Mouse (Mus musculus): ENCODE measurements around the gene Colgalt2.
"Not testable (repeated sequence)": the region's sequence is repeated elsewhere in the genome, so short reads cannot be mapped to it uniquely, and the experiment has no call there.

Gene Colgalt2

DNA sequence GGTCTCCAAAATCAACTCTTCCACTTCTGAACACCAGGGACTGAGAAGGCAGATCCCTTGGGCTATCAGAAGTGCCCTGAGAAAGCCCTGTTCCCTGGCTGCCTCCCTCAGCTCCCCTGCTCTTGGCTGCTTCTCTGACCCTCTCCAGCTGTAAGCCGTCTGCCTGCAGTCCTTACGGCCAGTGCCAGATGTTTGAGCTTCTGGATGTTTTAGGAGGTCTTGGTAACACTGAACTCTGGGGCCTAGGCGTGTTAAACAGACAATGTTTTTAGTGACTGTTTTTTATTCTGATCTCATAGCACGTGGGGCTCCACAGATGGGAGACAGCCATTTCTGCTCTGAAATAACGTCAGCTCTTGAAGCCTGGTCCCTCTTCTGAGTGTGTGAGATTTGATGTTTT, 18.0 kb downstream of the Colgalt2 start:
- no peak for DNase-seq (ENCODE audit: low spot score)

DNA sequence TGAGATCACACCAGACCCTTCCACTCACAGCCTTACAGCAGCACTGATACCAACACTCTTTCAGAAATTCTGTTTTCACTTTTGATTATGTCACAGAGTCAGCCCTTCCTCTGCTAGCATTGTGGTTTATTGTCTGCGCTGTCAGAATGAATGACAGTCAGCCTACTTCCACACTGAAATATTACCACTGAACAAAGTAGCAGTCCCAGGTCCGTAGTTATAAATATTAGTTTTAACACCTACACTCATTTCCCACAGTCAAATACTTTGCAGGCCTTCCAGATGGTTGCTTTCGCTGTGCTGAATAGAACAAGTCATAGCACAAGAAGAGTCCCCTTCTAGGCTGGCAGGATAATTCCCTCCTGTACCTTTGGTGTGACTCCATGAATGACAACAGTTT, 22.7 kb downstream of the Colgalt2 start:
- DNase-seq (ENCODE audit: low spot score) = no peak

DNA sequence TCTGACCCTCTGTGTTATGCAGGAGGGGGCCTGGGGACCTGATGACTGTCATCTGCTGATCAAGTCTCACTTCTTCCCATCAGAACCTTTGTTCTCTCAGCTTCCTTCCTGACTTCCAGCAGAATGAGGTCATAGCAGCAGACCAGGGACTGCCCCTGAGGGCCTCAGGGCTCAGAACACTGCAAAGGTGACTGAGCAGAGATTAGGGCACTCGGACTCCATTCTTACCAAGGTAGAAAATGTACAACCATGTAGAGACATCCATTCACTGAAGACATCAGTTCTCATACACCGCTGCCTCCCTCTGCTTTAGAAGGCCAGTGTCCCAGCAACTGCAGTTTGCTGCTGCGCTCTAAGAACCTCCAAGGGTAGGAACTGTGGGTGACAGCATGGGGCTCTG, 23.4 kb downstream of the Colgalt2 start:
- no peak for DNase-seq (ENCODE audit: low spot score)

DNA sequence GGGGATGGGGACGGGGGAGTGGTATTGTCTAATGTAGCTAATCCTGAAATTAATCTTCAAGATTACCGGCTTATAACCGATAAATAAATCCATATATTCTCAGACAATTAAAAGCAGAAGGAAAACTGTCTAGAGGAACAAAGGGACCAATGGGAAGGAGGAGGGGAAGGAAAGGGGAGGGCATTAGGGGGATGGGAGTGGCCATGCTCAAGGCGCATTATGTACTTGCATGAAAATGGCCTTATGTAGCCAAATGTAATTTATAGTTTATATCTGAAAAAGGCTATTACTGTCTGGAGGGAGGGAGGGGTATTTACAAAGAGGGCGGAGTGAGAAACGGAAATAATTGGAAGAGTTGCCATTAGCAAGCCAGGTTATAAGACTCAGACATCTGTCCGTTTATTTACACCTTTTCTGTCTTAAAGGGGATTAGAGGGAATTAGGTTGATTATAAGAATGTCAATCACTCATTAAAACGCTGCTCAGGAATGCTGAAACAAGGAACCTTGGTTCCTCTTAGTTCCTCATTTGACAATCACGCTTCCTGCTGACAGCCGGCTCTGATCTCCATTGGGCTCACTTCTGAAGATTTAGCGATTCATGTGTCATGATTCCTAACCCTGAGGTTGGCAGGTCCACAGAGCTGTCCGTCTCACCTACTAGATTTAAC, 28.4 kb downstream of the Colgalt2 start:
- DNase-seq (ENCODE audit: low spot score) = no peak

DNA sequence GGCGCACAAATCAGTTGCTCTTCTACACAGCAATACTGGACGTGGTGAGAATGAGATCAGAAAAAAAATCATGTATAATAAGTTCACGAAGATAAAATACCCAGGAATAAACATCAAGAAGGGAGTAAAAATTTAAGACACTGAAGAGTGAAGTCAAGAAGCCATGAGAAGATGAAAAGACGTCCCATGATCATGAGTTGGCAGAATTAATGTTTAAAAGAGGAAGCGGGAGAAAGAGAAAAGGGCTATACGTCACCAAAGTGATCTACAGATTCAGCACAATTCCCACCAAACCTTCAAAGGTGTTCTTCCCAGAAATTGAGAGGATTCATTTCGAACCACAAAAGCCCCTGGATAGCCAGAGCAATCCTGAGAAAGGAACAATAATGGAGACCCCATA, 30.2 kb downstream of the Colgalt2 start:
- DNase-seq (ENCODE audit: low spot score) = no peak

DNA sequence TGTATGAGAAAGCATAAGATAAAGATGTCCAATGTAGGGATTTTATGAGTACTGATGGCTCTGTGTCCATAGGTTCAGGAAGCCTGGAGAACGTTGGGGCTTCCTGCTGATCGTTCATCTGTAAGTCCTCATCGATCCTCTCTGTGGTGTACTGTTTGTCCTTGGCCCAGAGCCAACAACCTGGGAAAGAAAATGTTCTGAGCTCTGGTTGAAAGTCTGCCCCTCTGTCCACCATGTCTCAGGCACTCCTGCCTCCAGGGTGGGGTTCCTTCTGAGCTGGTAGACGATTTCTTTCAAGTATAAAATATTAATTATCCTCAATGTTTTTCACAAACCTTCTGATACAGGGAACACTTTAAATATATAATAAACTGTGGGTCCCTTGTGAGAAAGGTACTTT, 34.5 kb downstream of the Colgalt2 start:
- DNase-seq (ENCODE audit: low spot score) = no peak

DNA sequence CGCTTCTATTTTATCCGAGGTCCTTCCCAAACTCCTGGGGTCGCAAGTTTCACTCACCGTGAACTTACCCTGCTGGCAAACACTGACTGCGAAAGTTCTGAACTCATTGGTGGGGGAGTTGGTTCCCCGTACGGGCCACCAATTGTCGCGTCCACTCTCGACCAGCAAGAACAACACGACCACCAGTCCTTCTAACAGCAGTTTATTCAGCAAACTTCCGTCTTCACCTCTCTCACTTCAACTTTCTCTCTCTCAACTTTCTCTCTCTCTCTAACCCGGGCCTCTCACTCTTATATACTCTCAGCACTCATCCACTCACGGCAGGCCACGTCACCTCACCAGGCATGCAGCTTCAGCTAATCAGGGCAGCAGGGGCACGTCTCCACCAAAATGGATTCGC, 37.9 kb downstream of the Colgalt2 start:
- not testable (repeated sequence) for DNase-seq (ENCODE audit: low spot score)

DNA sequence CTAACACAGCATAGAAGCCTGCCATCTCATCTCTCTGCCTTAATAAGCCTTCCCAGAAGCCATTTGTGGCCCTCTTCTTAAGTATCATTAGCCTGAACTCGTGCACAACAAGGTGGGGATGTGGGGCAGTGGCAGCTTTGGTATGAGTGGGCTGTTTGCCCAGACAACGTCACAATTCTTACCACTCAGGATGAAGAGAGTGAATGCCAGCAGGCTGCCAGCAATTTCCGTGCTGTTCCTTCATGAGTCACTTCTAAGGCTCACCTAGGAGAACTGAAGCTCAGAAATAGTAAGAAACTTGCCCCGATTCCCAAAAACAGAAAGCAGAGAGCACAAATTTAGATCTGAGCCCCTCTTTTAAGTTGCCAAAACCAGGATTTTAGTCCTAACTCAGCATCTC, 39.8 kb downstream of the Colgalt2 start:
- no peak for DNase-seq (ENCODE audit: low spot score)

DNA sequence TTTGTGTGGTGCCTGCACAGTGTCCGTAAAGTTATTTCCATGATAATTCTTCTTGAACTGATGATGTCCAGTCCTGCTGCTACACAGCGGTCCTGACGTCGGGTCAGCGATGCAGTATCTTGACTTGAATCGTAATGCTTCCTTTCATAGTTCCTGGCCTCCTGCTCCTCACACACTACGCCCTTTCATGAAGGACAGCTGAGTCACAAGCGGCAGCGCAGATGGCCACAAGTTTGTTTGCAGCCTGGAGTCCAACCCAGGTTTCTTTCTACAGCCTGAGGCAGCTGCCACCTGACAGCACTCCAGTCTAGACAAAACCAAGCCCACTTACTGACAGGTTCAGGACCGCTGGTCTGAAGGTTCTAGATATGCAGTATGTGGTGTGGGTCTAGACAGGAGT, 40.2 kb downstream of the Colgalt2 start:
- no peak for DNase-seq (ENCODE audit: low spot score)

DNA sequence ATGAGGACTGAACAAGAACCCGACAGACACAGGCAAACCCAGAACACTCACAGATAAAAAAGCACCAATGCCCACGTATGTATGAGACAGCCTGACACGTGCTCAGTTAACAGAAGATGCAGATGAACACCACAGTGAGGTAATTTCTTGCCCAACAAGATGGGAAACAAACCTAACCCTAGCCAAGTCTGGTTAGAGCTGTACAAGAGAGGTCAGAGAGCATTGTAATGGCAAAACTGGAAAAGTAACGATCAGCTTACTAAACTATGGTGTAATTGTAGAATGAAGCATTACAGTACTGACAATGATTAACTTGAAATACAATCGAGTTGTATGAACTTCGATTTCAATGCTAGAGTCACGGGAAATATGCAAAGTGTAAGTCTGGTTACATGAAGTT, 45.0 kb downstream of the Colgalt2 start:
- no peak for DNase-seq (ENCODE audit: low spot score)

DNA sequence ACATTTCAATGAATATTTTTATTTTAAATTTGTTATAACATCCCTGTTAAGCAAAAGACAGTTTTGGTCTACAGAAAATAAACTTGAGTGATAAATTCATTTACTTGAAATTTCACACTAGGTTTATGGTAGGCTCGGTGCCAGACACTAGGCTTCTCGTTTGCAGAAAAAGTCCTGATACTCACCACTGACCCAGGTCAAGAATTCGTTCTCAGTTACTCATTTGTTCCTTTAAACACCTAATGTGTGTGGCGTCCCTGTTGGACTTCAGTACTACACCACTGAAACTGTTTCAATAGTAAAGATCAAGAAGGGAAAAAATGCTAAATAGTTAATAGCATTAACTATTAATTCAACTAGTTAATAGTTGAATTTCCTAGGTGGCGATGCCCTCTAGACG, 46.3 kb downstream of the Colgalt2 start:
- no peak for DNase-seq (ENCODE audit: low spot score)

DNA sequence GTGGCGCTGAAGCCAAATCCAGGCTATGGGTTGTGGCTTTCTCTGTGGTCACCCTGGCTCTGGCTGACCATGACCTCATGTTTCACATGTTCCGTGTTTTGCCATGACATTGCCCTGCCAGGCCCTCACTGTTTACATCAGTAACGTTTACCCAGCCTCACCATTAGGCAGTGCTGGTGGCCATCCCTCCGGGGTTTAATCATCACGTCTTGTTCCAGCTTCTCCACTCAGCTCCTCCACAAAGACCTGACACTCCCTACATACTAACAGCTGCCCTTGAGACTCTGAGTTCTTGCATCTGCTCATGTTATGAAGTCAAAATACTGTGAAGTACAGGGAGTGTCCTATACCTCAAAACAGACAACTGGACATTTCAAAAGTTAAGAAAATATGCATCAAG, 54.9 kb downstream of the Colgalt2 start:
- no peak for DNase-seq (ENCODE audit: low spot score)

DNA sequence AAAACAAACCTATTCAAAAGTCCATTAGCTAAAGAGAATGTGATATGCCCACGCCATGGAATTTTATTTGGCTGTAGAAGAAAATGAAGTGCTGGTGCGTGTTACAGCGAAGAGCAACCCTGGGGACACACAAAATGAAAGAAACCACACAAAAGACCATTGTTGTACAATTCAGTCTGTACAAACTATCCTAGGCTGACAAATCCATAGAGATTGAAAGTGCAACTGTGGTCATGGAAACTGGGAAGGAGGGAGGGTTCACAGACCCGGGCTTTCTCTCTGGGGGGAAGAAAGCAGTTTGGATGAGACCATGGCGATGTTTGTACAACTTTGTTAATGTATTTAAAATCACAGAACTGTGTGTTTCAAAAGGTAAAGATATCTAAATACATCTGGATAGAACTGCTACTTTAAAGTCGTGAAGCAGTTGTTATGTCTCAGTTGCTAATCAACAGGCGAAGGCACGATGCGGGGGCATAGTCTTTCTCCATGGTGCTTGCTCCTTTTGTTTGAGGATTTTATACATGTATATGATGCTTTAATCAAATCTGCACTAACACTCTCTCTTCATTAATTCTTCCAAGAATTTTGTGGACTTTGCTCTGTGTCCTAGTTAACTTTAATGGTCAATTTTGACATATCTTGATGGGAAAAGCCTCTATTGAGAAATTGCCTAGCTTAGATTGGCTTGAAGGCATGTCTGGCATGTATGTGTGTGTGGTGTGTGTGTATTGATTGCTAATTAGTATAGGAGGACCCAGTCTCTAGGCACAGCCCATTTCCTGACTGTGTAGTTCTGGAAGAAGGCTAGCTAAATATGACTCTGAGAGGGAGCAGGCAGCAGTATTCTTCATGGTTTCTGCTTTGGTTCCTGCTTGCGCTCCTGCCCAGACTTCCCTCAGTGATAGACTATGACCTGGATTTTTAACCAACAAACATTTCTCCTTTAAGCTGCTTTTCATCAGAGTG, 55.9 kb downstream of the Colgalt2 start:
- no peak for DNase-seq (ENCODE audit: low spot score)

DNA sequence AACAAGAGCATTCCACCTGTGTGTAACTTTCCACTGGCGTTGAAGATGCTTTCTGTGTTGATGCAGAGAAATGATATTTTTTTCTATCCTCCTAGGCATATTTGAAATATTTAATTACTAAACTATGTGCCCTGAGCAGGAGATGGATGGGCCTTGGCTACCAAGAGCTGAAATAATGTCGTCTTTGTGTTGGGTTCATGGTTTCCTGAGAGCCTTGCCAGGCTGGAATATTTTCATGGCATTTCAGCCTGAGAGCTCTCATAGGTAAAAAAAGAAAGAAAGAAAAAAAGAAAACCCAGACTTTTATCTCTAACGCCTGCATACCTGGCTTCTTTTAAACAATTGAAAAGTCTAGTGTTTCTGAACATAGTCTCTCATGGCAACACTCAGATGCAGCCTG, 56.6 kb downstream of the Colgalt2 start:
- no peak for DNase-seq (ENCODE audit: low spot score)

DNA sequence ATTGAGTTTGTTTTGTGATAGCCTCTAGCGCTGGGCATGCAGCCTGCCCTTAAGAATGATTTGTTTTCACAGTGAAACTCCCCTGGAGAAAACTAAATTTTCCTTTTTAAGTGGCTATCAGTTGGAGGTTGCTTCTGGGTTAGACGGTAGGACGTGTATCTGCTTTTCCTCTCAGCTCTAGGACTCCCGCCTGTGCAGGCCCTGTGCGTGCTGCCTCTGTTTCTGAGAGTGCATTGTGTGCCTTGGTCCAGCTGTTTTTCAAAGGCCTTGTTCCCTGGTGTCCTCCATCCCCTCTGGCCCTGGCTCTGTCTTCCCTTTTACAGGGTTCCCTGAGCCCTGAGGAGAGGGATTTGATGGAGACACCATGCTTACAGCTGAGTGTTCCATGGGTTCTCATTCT, 58.0 kb downstream of the Colgalt2 start:
- DNase-seq (ENCODE audit: low spot score) = no peak

DNA sequence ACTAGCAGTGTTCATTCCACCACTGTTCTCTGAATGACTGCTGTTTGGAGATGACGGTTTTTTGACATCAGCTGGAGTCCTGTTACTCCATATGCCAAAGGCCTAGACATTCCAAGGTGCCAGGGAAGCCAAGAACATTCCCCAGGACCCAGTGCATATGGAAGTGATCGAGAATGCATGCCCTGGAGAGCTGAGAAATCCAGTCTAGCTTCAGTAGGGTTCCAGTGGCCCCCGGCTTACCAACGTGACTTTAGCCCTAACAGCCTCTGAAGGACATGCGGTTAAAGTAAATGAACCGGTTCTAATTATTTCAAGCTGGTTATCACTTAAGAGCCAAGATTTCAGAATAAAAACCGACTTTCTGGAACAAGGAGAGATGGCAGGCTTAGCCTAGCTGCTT, 59.4 kb downstream of the Colgalt2 start:
- DNase-seq (ENCODE audit: low spot score) = no peak

DNA sequence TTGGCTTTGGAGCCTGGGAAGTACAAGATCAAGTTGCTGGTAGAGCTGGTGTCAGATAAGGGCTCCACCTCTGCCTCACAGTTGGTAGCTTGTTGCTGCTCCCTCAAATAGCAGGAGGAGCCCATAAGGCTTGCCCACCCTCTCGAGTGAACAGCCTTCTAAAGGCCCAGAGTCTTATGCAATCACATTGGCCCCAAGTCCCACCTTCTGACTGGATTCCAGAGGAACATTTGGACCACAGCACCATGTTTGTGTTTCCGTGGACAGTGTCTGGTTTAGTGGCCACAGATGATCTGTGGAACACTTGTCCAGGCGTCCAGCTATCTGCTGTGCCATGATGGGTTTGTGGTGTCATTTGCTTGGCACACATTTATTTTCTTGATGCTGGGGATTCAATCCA, 61.3 kb downstream of the Colgalt2 start:
- no peak for DNase-seq (ENCODE audit: low spot score)

DNA sequence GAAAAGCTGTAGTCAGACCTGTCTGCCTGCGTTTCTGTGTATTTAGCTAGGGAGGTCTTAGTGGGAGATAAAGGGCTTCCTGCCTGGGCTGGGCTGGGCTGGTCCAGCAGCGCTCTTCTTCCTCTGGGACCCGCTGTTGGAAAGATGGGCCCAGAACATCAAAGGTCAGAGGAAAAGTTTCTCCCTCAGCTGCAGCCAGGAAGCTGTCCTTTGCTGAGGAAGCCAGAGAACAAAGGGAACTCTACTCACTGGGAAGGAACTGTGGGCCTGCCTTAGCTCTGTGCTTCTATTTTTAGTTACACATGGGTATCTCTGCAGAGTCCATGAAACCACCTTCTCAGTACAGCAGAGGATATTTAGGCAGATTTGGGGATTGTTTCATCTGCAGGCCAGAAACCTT, 62.2 kb downstream of the Colgalt2 start:
- DNase-seq (ENCODE audit: low spot score) = peak; percentile 6

DNA sequence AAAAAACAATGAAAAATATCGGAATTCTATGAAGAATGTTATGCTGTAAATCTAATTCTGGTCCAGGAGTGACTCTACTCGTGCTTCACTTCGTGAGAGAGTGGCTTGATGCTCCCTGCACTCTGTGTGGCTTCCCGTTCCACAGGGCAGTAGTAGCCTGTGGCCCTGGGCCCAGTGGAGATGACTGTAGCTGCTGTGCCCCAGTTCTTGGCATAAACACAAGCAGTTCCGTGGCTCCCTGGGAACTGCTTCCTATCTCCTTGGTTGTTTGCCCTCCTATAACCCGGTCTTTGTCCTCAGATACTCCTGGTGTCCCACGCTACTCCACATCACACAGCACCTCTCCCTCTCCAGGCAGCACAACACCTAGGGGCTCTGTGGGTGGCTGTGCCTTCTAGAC, 62.7 kb downstream of the Colgalt2 start:
- DNase-seq (ENCODE audit: low spot score) = no peak

DNA sequence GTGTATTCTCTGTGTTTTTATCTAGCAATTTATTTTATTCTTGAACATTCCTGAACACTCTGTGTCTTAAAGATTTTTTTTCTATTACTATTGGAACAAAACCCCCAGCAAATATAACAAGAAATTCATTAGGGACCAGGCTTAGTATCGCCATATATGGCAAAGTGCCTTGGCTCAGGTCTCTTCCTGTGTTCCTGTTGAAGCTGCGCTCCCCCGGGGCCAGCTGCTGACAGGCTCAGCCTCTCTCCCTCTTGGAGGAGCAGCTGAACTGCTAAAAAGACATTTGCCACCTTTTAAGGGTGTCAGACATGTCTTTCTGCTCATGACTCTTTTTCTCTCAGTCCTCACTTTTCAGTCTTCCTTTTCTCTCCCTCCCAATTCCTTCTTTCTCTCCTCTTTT, 66.7 kb downstream of the Colgalt2 start:
- DNase-seq (ENCODE audit: low spot score) = no peak

DNA sequence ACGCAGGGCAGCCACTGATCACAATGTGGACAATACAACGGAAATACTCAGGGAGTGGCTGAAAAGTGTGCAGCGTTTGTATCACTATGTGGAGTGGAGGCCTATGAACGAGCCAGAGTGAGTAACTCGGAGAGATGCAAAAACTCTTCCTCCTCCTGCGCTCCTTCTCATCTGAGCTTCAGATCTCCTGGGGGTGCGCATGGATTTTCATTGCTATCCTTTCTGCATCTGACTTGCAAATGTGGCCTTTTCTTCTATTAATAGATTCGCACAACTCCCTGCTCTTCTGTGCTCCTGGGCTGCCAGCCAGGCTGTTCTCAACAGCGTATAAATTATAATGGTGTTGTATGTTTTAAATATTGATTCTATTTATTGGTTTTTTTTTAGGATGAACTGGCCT, 68.8 kb downstream of the Colgalt2 start:
- DNase-seq (ENCODE audit: low spot score) = no peak

DNA sequence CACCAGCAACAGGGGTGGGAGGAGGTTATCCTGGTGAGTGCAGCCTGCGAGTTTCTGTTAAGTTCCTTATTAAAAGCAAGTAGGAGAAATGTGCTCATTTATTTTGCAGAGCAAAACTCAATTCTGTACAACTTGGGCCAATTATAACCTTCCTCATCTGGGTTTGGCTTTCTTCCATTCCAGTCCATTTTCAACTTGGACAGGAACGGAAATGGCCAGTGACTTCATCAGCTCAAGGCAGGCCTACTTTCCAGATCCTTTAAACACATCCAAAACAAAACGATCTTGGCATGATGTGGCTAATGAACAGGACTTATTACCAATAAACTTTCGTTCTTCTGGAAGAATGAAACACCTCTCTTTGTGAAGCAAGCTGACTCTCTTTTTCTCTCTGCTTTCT, 76.5 kb downstream of the Colgalt2 start:
- no peak for DNase-seq (ENCODE audit: low spot score)

DNA sequence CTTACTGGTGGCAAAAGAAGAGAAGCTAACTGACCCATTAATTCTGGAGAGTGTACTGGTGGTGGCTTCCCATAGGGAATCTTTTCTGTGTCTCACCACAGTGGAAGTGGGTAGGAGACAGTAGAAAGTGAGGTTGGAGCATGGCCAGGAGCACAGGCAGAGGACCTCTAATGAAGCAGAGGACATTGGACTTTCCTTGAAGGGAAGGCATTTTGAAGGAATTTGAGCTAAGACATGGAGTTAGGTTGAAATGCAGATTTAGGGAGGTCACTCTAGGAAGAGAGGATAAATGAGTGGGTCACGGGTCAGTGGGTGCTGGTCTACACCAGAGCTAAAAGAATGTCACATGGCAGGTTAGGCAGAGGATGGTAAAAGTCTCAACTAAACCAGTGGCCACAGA, 91.2 kb downstream of the Colgalt2 start:
- DNase-seq (ENCODE audit: low spot score) = no peak

DNA sequence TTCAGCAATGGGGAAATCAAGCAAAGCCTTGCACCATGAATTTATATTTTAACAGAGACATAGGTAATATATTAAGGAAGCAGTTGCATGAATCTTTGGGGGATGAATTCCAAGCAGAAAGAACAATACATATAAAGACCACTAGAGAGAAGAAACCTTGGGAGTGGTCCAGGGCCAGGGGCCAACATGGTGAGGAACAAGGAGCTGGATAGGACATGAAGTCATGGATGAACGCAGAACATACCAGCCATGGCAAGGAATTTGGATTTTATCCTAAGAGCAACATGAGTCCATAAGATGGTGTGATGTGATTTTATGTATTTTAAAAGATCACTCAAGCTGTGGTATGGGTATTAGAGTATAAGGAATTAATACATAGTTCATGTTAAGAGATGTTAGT, 92.6 kb downstream of the Colgalt2 start:
- DNase-seq (ENCODE audit: low spot score) = no peak

All from yolk sac, embryonic 10.5 days (tissue).